Mouse (Mus musculus) liver, embryonic 14.5 days (tissue): ENCODE measurements around the gene Pigk. TPM values are rescaled to one million over a fixed set of nuclear protein-coding genes. Genes with fewer than 3 reads are reported as not detected.

Experiments
- ATAC-seq: fragments of 200-750 bp; cut with Nextera tagmentation; 2 replicates; pipeline ENCODE4 v1.8.0; 2017; ENCODE audit warnings: moderate number of reproducible peaks, mild to moderate bottlenecking, moderate library complexity; ENCODE audit not compliant: insufficient read depth
- DNase-seq, 3 experiments: peaks; one replicate each; pipeline ENCODE4 v3.0.0-alpha.2; 2012 to 2013; ENCODE audit warnings: low read depth in 3 of 3, low spot score in 3 of 3
- H3K27ac ChIP-seq: fragments of 300-500 bp; sonication (generic); 2 replicates; pipeline ENCODE4 v1.5.1; 2014; ENCODE audit warnings: moderate library complexity, mild to moderate bottlenecking, control low read depth, inconsistent platforms
- H3K27me3 ChIP-seq: fragments of 300-500 bp; sonication (generic); 2 replicates; pipeline ENCODE4 v1.6.1; 2014; ENCODE audit warnings: mild to moderate bottlenecking, low read length, moderate library complexity; ENCODE audit not compliant: control insufficient read depth, insufficient read depth
- H3K36me3 ChIP-seq: fragments of 300-500 bp; sonication (generic); replicated peaks from 2 replicates; pipeline ENCODE4 v1.6.1; 2014; ENCODE audit warnings: low read depth; ENCODE audit not compliant: control insufficient read depth, insufficient read depth
- H3K4me1 ChIP-seq, 2 experiments: fragments of 200-500 bp in 1 of 2; fragments of 300-500 bp in 1 of 2; sonication (generic) in 1 of 2; replicated peaks; 2 replicates each; pipeline ENCODE4 v1.6.1; 2012 to 2014; ENCODE audit warnings: antibody characterized with exemption in 1 of 2, inconsistent platforms in 1 of 2, low read length in 1 of 2; ENCODE audit not compliant: control insufficient read depth in 2 of 2, insufficient read depth in 2 of 2
- H3K4me2 ChIP-seq: fragments of 300-500 bp; sonication (generic); 2 replicates; pipeline ENCODE4 v1.6.1; 2014; ENCODE audit warnings: low read depth, mild to moderate bottlenecking, control low read depth, moderate library complexity
- H3K4me3 ChIP-seq, 2 experiments: fragments of 200-500 bp in 1 of 2; fragments of 300-500 bp in 1 of 2; sonication (generic) in 1 of 2; 2 replicates each; pipeline ENCODE4 v1.5.1; 2012 to 2014; ENCODE audit warnings: low read depth in 2 of 2, low read length in 2 of 2, mild to moderate bottlenecking in 2 of 2, control low read depth in 1 of 2, inconsistent platforms in 1 of 2, moderate library complexity in 1 of 2; ENCODE audit not compliant: insufficient read depth in 1 of 2
- H3K9ac ChIP-seq: fragments of 300-500 bp; sonication (generic); replicated peaks from 2 replicates; pipeline ENCODE4 v1.6.1; 2014; ENCODE audit warnings: mild to moderate bottlenecking, control low read depth, moderate library complexity
- H3K9me3 ChIP-seq: fragments of 300-500 bp; sonication (generic); 2 replicates; pipeline ENCODE4 v1.6.1; 2016; ENCODE audit warnings: low read length, mixed read lengths; ENCODE audit not compliant: control insufficient read depth
- CTCF ChIP-seq: IDR thresholded peaks from 2 replicates; pipeline ENCODE4 v1.5.1; 2016; ENCODE audit warnings: antibody characterized with exemption, low read depth, control low read depth
- EP300 ChIP-seq: IDR thresholded peaks from 2 replicates; pipeline ENCODE4 v1.6.1; 2016; ENCODE audit warnings: antibody characterized with exemption, low read depth
- WGBS: fragments of 180-500 bp; shearing (Covaris S2); extraction: QIAGEN DNeasy Blood & Tissue Kit; methylation state at CpG from one replicate; pipeline ENCODE4 v1.1.7; 2014; ENCODE audit not compliant: insufficient replicate concordance; 5-methylcytosine and 5-hydroxymethylcytosine counted together
- polyA plus RNA-seq, 2 experiments: library from polyadenylated mRNA; depleted of rRNA in 1 of 2; stranded (reverse) in 1 of 2; unstranded in 1 of 2; fragments of >200 nt; fragmentation: Nextera tagmentation in 1 of 2; extraction: Ambion mirVana in 1 of 2; gene quantifications; 2 replicates each; pipeline versions ENCODE4 v1.2.1 to v1.2.3; 2012 to 2014

The Pigk gene
- polyA plus RNA-seq, 2 experiments: 7.9 to 23.3 TPM

DNA sequence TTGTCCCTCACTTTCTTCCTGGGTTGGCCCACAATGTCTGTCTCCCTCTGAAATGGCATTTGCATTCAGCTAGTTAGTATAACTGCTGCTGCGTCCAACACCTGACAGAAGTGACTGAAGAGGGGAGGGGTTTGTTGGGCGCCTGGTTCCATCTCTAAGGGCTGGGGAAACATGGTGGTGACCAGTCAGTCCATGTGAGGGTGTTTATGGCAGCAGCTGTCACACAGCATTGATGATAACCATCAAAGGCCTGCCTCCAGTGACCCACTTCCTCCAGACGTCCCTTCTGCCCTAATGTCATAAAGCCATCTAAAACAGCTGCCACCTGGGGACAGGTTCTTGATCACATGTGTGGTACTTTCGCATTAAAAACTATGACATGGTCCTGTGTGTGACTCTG, 212.3 kb downstream of the Pigk start:
- H3K4me2 ChIP-seq: no peak overlapping the region
- no peak for ATAC-seq

DNA sequence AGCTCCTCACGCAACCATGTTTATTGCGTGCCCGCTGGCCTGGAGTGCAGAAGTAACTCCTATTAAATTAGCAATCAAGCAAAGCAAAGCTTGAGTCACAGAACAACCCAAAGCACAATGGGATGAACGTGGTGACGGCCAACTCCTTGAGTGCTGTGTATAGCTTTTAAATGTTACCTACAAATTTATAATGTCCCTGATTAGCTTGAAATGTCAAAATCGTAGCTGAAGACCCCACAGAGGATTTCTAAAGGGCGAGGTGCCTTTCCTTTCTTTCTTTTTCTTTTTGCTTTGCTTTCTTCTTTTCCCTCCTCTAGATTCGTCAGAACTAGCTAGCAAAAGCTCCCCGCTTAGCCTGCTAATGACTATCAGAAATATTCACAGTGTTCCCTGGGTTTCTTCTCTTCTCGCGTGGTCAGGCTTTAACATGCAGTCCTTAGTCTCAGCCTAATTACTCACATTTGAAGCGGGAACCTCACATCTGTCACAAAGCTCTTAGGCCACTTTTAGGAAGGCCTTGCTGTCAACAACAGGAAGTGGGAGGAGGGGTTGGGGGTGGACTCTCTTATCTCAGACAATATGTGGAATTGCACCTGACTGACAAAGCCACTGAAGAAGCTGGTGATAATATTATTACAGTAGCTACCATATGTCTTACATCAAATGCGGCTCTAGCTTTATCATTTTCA, 214.5 kb downstream of the Pigk start:
- Histone ChIP-seq H3K9me3 (no peaks in the 10 kb centered on the region), H3K27ac (no peak overlapping the region), H3K4me2 (peak overlapping the region; percentile 26; the same call in 1 of the 2 replicates), H3K27me3 (no peaks in the 10 kb centered on the region), H3K9ac (no peak overlapping the region), H3K4me1 (peaks cover 2 to 16% of the 10 kb centered on the region in 2 experiments; a peak in 3 of 4 replicates), H3K36me3 (no peaks in the 10 kb centered on the region), H3K4me3 (no peak overlapping the region)
- DNase-seq: no peak
- ATAC-seq: peak; percentile 54; the same call in 1 of the 2 replicates
- TF ChIP-seq EP300 (no peak; the same call in 1 of the 2 replicates), CTCF (no peak)
- 36% methylated on average over 13 of the region's 13 CpGs for WGBS

More for the DNA sequence above, 212.3 kb downstream of the Pigk start:
- Histone ChIP-seq H3K27ac (no peak overlapping the region), H3K9me3 (no peaks in the 10 kb centered on the region), H3K4me3 (no peak overlapping the region), H3K4me1 (peaks cover 2 to 16% of the 10 kb centered on the region in 2 experiments; a peak in 3 of 4 replicates), H3K9ac (no peak overlapping the region), H3K36me3 (no peaks in the 10 kb centered on the region), H3K27me3 (no peaks in the 10 kb centered on the region)
- WGBS: 35% methylated on average over 4 of the region's 4 CpGs
- DNase-seq: no peak
- TF ChIP-seq EP300: no peak
- no peak for TF ChIP-seq CTCF

DNA sequence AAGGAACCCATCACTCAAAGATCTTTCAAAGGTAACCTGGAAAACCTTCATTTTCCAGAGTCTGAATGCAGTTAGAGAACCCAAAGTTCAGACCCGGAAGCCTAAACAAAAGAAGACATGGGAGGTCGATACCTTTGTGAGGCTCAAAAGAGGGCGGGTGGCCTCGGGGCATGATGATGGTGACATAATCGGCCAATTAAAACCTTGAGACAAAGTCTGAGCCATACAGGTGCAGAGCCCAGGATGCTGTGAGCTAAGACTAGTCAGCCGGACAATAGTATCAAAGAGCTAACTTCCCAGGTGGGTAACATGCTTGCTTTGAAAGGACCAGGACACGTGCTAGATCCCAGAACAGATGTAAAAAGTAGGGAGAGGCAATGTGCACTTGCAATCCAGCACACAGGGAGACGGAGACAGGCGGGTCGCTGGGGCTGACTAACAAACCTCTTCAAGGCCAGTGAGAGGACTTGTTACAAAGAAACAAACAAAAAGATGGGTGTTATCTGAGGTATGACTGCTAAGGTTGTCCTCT, 215.4 kb downstream of the Pigk start:
- Histone ChIP-seq H3K36me3 (no peaks in the 10 kb centered on the region), H3K9ac (no peak overlapping the region), H3K27ac (no peak overlapping the region), H3K4me2 (peak overlapping the region; percentile 26), H3K4me1 (peaks cover 2 to 16% of the 10 kb centered on the region in 2 experiments; a peak in 3 of 4 replicates), H3K9me3 (no peaks in the 10 kb centered on the region), H3K4me3 (no peak overlapping the region), H3K27me3 (no peaks in the 10 kb centered on the region)
- ATAC-seq: no peak
- WGBS: 56% methylated on average over 10 of the region's 10 CpGs
- TF ChIP-seq EP300 (no peak), CTCF (no peak)
- no peak for DNase-seq

DNA sequence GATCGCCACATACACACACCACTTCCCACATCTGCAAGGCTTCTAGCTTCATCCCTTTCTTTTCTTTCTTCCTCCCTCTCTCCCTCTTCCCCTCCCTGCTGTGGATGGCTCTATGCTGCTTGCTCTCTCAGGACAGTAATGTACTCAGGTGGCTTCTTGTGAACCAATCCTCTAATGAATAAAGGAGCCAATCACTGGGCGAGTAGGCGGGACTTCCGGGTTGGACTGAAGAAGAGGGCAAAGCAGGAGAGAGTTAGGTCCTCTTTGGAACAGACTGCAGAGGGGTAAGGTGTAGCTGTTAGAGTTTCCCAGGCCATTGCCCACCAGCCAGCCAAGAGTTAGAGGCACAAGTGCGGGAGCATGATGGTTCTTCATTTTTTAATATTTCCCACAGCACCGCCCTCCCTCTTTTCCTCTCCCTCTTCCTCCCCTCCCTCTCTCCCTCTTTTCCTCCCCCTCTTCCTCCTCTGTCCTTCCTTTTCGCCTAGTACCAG, 215.9 kb downstream of the Pigk start:
- no peak overlapping the region for H3K27ac ChIP-seq
- H3K4me1 ChIP-seq: peaks cover 2 to 17% of the 10 kb centered on the region in 2 experiments; a peak in 3 of 4 replicates
- no peak overlapping the region; the same call in 1 of the 2 replicates for H3K4me2 ChIP-seq
- ATAC-seq (peak; percentile 66), DNase-seq (no peak)
- 48% methylated on average over 7 of the region's 7 CpGs for WGBS
- H3K9ac ChIP-seq: no peak overlapping the region; the same call in 1 of the 2 replicates
- no peak overlapping the region for H3K4me3 ChIP-seq
- H3K36me3 ChIP-seq: no peaks in the 10 kb centered on the region
- TF ChIP-seq EP300: no peak
- TF ChIP-seq CTCF: no peak
- no peaks in the 10 kb centered on the region for H3K9me3 ChIP-seq
- no peaks in the 10 kb centered on the region for H3K27me3 ChIP-seq

DNA sequence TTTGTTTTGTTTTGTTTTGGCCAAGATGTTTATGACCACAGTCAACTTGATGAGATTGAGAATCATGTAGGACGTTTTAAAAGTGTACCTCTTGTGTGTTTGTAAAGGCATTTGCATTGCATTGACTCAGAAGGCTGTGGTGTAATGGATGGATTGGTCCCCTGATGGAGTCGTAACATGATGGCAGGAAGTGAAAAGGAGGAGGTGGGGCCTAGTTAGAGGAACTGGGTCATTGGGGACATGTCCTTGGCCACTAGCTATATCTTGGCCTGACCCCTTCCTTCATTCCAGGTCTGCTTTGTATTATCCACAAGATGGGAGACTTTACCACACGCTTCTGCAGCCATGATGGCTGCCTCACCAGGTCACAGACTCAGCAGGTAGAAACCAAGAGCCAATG, 217.5 kb downstream of the Pigk start:
- Histone ChIP-seq H3K27me3 (no peaks in the 10 kb centered on the region), H3K27ac (no peak overlapping the region), H3K4me1 (peaks cover 2 to 17% of the 10 kb centered on the region in 2 experiments; a peak in 3 of 4 replicates), H3K4me3 (no peak overlapping the region), H3K9me3 (no peaks in the 10 kb centered on the region), H3K36me3 (no peaks in the 10 kb centered on the region), H3K9ac (no peak overlapping the region), H3K4me2 (no peak overlapping the region)
- no peak for DNase-seq
- ATAC-seq: no peak
- 65% methylated on average over 3 of the region's 3 CpGs for WGBS
- TF ChIP-seq CTCF: no peak
- TF ChIP-seq EP300: no peak
